Mouse (Mus musculus): Measurements from ENCODE around the gene Edrf1.

GRCm38 (mm10) chr7:133720616-133721015, 83.3 kb downstream of the Edrf1 start:
- TF ChIP-seq MAZ (IDR thresholded peaks at IDR 0.05; ENCODE audit: low read depth, low read length) (no peak), CTCF (conservative IDR thresholded peaks at IDR 0.05 in 1 of 2, IDR thresholded peaks at IDR 0.05 in 1 of 2; ENCODE audit: low read depth in 2 of 2, low read length in 2 of 2) (no peak), POLR2A (IDR thresholded peaks at IDR 0.05; ENCODE audit: low read depth, low read length) (no peak), ELF1 (IDR thresholded peaks at IDR 0.05; ENCODE audit: low read depth, low read length) (no peak), EP300 (IDR thresholded peaks at IDR 0.05; ENCODE audit: low read length) (no peak), RAD21 (IDR thresholded peaks at IDR 0.05; ENCODE audit: low read depth, low read length) (no peak), BHLHE40 (IDR thresholded peaks at IDR 0.05; ENCODE audit: low read depth, low read length) (no peak), HCFC1 (IDR thresholded peaks at IDR 0.05; ENCODE audit: low read depth, low read length) (no peak), MYC (IDR thresholded peaks at IDR 0.05; ENCODE audit: low read depth, low read length) (no peak)
